Mouse (Mus musculus) heart, adult 2 months (tissue): Measurements from ENCODE around the gene Atp6v0a4. TPM values are rescaled to one million over a fixed set of nuclear protein-coding genes. Genes with fewer than 3 reads are reported as not detected.

Experiments used
- DNase-seq, 2 experiments: peaks; one replicate each; pipeline ENCODE4 v3.0.0; 2021
- H3K27ac ChIP-seq: fragments of 200-600 bp; 2 replicates; pipeline ENCODE4 v1.8.1; 2022
- H3K27me3 ChIP-seq: fragments of 200-500 bp; 2 replicates; pipeline ENCODE4 v1.6.1; 2012; ENCODE audit warnings: mild to moderate bottlenecking, low read length, inconsistent platforms, mixed read lengths; ENCODE audit not compliant: control insufficient read depth, insufficient read depth
- H3K36me3 ChIP-seq: fragments of 200-500 bp; 2 replicates; pipeline ENCODE4 v1.6.1; 2012; ENCODE audit warnings: low read length, inconsistent platforms; ENCODE audit not compliant: control insufficient read depth, insufficient read depth
- H3K4me1 ChIP-seq: fragments of 200-500 bp; 2 replicates; pipeline ENCODE4 v1.6.1; 2011; ENCODE audit warnings: low read length; ENCODE audit not compliant: control insufficient read depth, insufficient read depth
- H3K4me3 ChIP-seq: fragments of 200-600 bp; 2 replicates; pipeline ENCODE4 v1.8.1; 2022
- H3K79me2 ChIP-seq: fragments of 200-500 bp; replicated peaks from 2 replicates; pipeline ENCODE4 v1.6.1; 2012; ENCODE audit warnings: mild to moderate bottlenecking, inconsistent platforms, low read length, moderate library complexity, mixed read lengths; ENCODE audit not compliant: control insufficient read depth, insufficient read depth
- H3K9ac ChIP-seq: fragments of 200-500 bp; 2 replicates; pipeline ENCODE4 v1.6.1; 2012; ENCODE audit warnings: low read depth, mild to moderate bottlenecking, control low read depth, inconsistent platforms, low read length, mixed read lengths
- CTCF ChIP-seq: fragments of 200-600 bp; IDR thresholded peaks from 2 replicates; pipeline ENCODE4 v1.8.1; 2022; ENCODE audit warnings: antibody characterized with exemption, mild to moderate bottlenecking, moderate library complexity
- EP300 ChIP-seq: fragments of 200-500 bp; IDR thresholded peaks from 2 replicates; pipeline ENCODE4 v1.6.1; 2011; ENCODE audit warnings: low read depth, low read length, control low read depth; ENCODE audit not compliant: insufficient read depth
- POLR2A ChIP-seq: fragments of 200-500 bp; IDR thresholded peaks from 2 replicates; pipeline ENCODE4 v1.6.1; 2011; ENCODE audit warnings: mild to moderate bottlenecking, low read depth, low read length, control low read depth; ENCODE audit not compliant: insufficient read depth
- WGBS: fragments of 180-500 bp; shearing (Covaris S2); methylation state at CpG from one replicate; pipeline ENCODE4 v1.1.7; 2018; 5-methylcytosine and 5-hydroxymethylcytosine counted together
- intact Hi-C: fragments of 180-260 bp; cut with DNase I; formaldehyde crosslinking; loops from one replicate; pipeline ENCODE4 v1.15.1; 2025
- polyA plus RNA-seq: library from polyadenylated mRNA; depleted of rRNA; stranded (reverse); fragments of >200 nt; gene quantifications from 2 replicates; pipeline ENCODE4 v1.2.3, GENCODE M21; 2012
- total RNA-seq, 2 experiments: library from RNA; stranded (reverse); gene quantifications; 2 replicates each; pipeline ENCODE4 v1.2.3; 2021

The Atp6v0a4 gene
- total and polyA plus RNA-seq, 3 experiments: 1.0 to 2.5 (median 1.4) TPM

DNA sequence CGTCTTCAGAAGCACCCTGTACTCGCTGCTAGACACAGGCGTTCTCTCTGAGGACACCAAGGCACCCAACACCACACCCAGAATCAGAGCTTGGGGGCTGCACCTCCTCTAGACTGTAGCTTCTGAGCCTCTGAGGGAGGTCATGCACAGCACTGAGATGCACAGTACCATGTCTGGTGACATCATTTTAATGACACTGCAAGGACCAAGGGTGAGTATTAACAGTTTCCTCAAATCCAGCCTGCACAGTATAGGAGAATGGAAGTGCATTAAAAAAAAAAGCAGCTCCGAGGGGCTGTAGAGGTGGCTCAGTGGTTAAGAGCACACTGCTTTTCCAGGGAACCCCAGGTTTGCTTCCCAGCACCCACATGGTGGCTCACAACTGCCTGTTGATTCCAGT, 35.2 kb upstream of the Atp6v0a4 start:
- Histone ChIP-seq H3K79me2 (no peaks in the 10 kb centered on the region), H3K36me3 (no peaks in the 10 kb centered on the region), H3K9ac (no peak overlapping the region), H3K27me3 (no peaks in the 10 kb centered on the region), H3K4me1 (peaks cover 1% of the 10 kb centered on the region), H3K4me3 (no peak overlapping the region), H3K27ac (no peak overlapping the region)
- DNase-seq: no peak
- TF ChIP-seq EP300 (no peak), POLR2A (no peak), CTCF (no peak)
- intact Hi-C loops: loop anchor here (5.0 kb wide), 1 partner anchor 152 kb away; no protein-coding TSS in a partner anchor
- WGBS: 89% methylated on average over 4 of the region's 4 CpGs

DNA sequence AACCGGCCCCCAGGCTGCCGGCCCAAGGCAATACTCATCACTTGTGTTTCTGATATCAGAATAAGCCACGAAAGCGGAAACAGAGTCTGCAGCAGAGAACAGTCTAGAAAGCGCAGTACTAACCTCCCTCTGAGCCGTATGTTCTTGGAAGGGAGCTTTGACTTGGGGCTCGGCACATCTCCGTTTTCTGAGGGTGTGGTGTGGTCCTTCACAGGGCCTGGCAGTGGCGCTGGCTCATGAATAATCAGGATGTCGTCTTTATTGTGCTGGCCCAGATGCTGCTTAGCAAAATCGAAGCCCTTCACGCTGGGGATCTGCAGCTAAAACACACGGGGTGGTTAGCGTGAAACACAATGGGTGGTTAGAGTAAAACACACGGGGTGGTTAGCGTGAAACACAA, 33.5 kb upstream of the Atp6v0a4 start:
- WGBS: 79% methylated on average over 16 of the region's 16 CpGs
- TF ChIP-seq CTCF (no peak), POLR2A (no peak), EP300 (no peak)
- no peak for DNase-seq
- Histone ChIP-seq H3K4me1 (peaks cover 1% of the 10 kb centered on the region), H3K36me3 (no peaks in the 10 kb centered on the region), H3K79me2 (no peaks in the 10 kb centered on the region), H3K4me3 (no peak overlapping the region), H3K27me3 (no peaks in the 10 kb centered on the region), H3K27ac (no peak overlapping the region), H3K9ac (no peak overlapping the region)
- intact Hi-C loops: loop anchor here (5.0 kb wide), 1 partner anchor 151 kb away; no protein-coding TSS in a partner anchor

GRCm38 (mm10) chr6:38156204-38156603, 31.8 kb upstream of the Atp6v0a4 start:
- H3K27ac ChIP-seq: no peak overlapping the region
- H3K36me3 ChIP-seq: no peaks in the 10 kb centered on the region
- intact Hi-C loops: loop anchor here (5.0 kb wide), 1 partner anchor 149 kb away; no protein-coding TSS in a partner anchor
- peaks cover 1% of the 10 kb centered on the region for H3K4me1 ChIP-seq
- WGBS: 92% methylated on average over 5 of the region's 5 CpGs
- TF ChIP-seq EP300: no peak
- TF ChIP-seq CTCF: peak; percentile 52
- H3K79me2 ChIP-seq: no peaks in the 10 kb centered on the region
- H3K27me3 ChIP-seq: no peaks in the 10 kb centered on the region
- H3K4me3 ChIP-seq: no peak overlapping the region
- DNase-seq: no peak
- no peak overlapping the region for H3K9ac ChIP-seq

GRCm38 (mm10) chr6:38152305-38152704, 27.9 kb upstream of the Atp6v0a4 start:
- Histone ChIP-seq H3K79me2 (no peaks in the 10 kb centered on the region), H3K27me3 (no peaks in the 10 kb centered on the region), H3K9ac (no peak overlapping the region), H3K4me1 (no peaks in the 10 kb centered on the region), H3K27ac (no peak overlapping the region), H3K4me3 (no peak overlapping the region), H3K36me3 (no peaks in the 10 kb centered on the region)
- 63% methylated on average over 11 of the region's 11 CpGs for WGBS
- intact Hi-C loops: no loop called here
- no peak for TF ChIP-seq EP300
- TF ChIP-seq CTCF: no peak
- no peak for TF ChIP-seq POLR2A
- DNase-seq: no peak

DNA sequence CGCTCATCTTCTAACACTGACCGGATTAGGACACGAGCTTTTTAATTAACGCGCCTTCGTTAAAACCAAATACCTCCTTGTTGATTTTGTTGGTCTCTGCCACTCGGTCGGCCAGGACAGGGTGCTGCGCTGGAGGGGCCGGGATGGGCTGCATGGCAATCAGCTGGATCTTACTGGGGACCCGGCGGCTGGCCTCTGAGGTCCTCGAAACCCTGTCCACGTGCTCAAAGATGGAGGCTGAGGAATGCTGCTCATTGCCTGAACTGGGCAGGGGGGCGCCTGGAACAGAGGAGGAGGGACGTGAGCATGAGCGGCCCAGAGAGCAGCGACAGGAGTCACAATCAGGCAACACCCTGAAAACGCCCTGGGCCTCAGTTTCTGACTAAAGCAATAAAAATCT, 25.1 kb upstream of the Atp6v0a4 start:
- intact Hi-C loops: loop anchor here (5.0 kb wide), 1 partner anchor 727 kb away; no protein-coding TSS in a partner anchor
- H3K36me3 ChIP-seq: no peaks in the 10 kb centered on the region
- no peak overlapping the region for H3K4me3 ChIP-seq
- WGBS: 95% methylated on average over 19 of the region's 19 CpGs
- DNase-seq: no peak
- H3K27me3 ChIP-seq: no peaks in the 10 kb centered on the region
- H3K9ac ChIP-seq: no peak overlapping the region
- no peaks in the 10 kb centered on the region for H3K79me2 ChIP-seq
- H3K27ac ChIP-seq: no peak overlapping the region
- no peak for TF ChIP-seq POLR2A
- no peak for TF ChIP-seq CTCF
- TF ChIP-seq EP300: no peak
- H3K4me1 ChIP-seq: peaks cover 5% of the 10 kb centered on the region

DNA sequence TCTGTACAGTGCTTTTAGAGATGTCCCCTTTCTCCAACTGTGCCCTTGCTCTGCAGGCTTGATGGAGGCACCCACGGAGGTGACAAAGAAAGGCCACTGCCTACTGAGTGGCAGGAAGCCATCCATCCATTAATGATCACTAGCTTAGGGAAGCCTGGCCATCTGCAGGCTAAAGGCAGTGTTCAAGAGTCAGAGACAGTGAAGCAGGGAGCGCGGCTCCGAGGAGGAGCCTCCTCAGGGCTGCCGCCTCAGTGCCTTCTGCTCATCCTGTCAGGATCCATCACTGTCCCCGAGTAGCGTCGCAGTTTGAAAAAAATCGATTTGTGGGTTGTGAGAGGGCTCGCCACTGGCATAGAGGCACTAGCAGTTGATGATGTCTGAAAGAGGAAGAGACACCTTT, 24.2 kb upstream of the Atp6v0a4 start:
- H3K79me2 ChIP-seq: no peaks in the 10 kb centered on the region
- H3K9ac ChIP-seq: no peak overlapping the region
- H3K36me3 ChIP-seq: no peaks in the 10 kb centered on the region
- WGBS: 95% methylated on average over 10 of the region's 10 CpGs
- intact Hi-C loops: loop anchor here (5.0 kb wide), 1 partner anchor 726 kb away; no protein-coding TSS in a partner anchor
- H3K27ac ChIP-seq: no peak overlapping the region
- H3K4me1 ChIP-seq: peaks cover 12% of the 10 kb centered on the region
- TF ChIP-seq EP300: no peak
- TF ChIP-seq POLR2A: no peak
- TF ChIP-seq CTCF: no peak
- DNase-seq: no peak
- H3K27me3 ChIP-seq: no peaks in the 10 kb centered on the region
- H3K4me3 ChIP-seq: no peak overlapping the region
